Mouse (Mus musculus) liver, postnatal 0 days (tissue): ENCODE results near the gene Ptprs.

Experiments
- CTCF ChIP-seq: sonication (generic); IDR thresholded peaks from 2 replicates; pipeline ENCODE4 v1.5.1; 2016; ENCODE audit warnings: antibody characterized with exemption, low read depth
- EP300 ChIP-seq: IDR thresholded peaks from 2 replicates; pipeline ENCODE4 v1.6.1; 2016; ENCODE audit warnings: antibody characterized with exemption, low read depth, mild to moderate bottlenecking

- TF ChIP-seq CTCF (no peak), EP300 (no peak)
Measured at GRCm38 (mm10) chr17:56515690-56516410, 39.6 kb upstream of the Ptprs start.
